11 mouse cellular contexts compared by ENCODE assay signal in genomic region chr1:138243947-138244346, GRCm38 (mm10). TPM values are rescaled to one million over a fixed set of nuclear protein-coding genes. Genes with fewer than 3 reads are reported as not detected.
A peak's percentile ranks its signal among the peaks of the same experiment; 100 is the strongest.
DNase-seq lines count a peak whose midpoint lies in the region; ATAC-seq and TF ChIP-seq lines count a peak whose summit lies in the region.
"Had no signal": no experiment of that assay in that cellular context is flagged by ENCODE, and none has a peak within 500 bp of the region (broad histone marks: within the 10 kb centered on the region; RNA-seq: fewer than 3 reads in every experiment).

No protein-coding gene starts in this region.

- 53% methylated on average over 5 of the region's 5 CpGs for WGBS in hindbrain, embryonic 16.5 days
- 58% methylated on average over 5 of the region's 5 CpGs for WGBS in hindbrain, embryonic 13.5 days
- 53% methylated on average over 5 of the region's 5 CpGs for WGBS in forebrain, embryonic 16.5 days
- WGBS in limb, embryonic 14.5 days = 30% methylated on average over 5 of the region's 5 CpGs

- H3K4me1 ChIP-seq in hindbrain, embryonic 16.5 days (ENCODE audit: control insufficient read depth, insufficient read depth, low read depth, low read length) = no peaks in the 10 kb centered on the region
- peaks cover 6% of the 10 kb centered on the region; the same call in 1 of the 2 replicates for H3K4me1 ChIP-seq in hindbrain, embryonic 13.5 days (replicated peaks)
- peaks cover 2 to 3% of the 10 kb centered on the region in 2 experiments; a peak in 2 of 4 replicates for H3K4me1 ChIP-seq in MEL (ENCODE audit: control insufficient read depth in 1 of 2, insufficient read depth in 2 of 2, low read length in 2 of 2)
- peaks cover 12% of the 10 kb centered on the region for H3K4me1 ChIP-seq in forebrain, embryonic 16.5 days (replicated peaks; ENCODE audit: control insufficient read depth, insufficient read depth, low read length)
- peaks cover 17% of the 10 kb centered on the region; the same call in 1 of the 2 replicates for H3K4me1 ChIP-seq in limb, embryonic 14.5 days (ENCODE audit: control insufficient read depth, insufficient read depth, low read length)

- no peak overlapping the region for H3K4me2 ChIP-seq in hindbrain, embryonic 16.5 days (ENCODE audit: low read length)
- no peak overlapping the region for H3K4me2 ChIP-seq in hindbrain, embryonic 13.5 days
- H3K4me2 ChIP-seq in forebrain, embryonic 16.5 days (ENCODE audit: low read length) = no peak overlapping the region
- H3K4me2 ChIP-seq in limb, embryonic 14.5 days (replicated peaks; ENCODE audit: low read depth, low read length, severe bottlenecking) = no peak overlapping the region

- no peaks in the 10 kb centered on the region for H3K27me3 ChIP-seq in hindbrain, embryonic 16.5 days (replicated peaks; ENCODE audit: control insufficient read depth, insufficient read depth, low read length)
- no peaks in the 10 kb centered on the region for H3K27me3 ChIP-seq in hindbrain, embryonic 13.5 days
- no peaks in the 10 kb centered on the region for H3K27me3 ChIP-seq in MEL (ENCODE audit: control insufficient read depth in 1 of 2, insufficient read depth in 2 of 2, low read length in 2 of 2)
- H3K27me3 ChIP-seq in forebrain, embryonic 16.5 days (replicated peaks; ENCODE audit: control insufficient read depth, insufficient read depth, low read length) = no peaks in the 10 kb centered on the region
- no peaks in the 10 kb centered on the region for H3K27me3 ChIP-seq in limb, embryonic 14.5 days (ENCODE audit: control insufficient read depth, insufficient read depth, low read length)
- H3K27me3 ChIP-seq: embryonic facial prominence, embryonic 13.5 days had no signal

- no peak for TF ChIP-seq RAD21 in MEL (IDR thresholded peaks at IDR 0.05; ENCODE audit: low read depth, low read length)

- H3K79me2 ChIP-seq in MEL (ENCODE audit: control insufficient read depth, insufficient read depth, low read length, poor library complexity) = no peaks in the 10 kb centered on the region

- no peak overlapping the region for H3K4me3 ChIP-seq in hindbrain, embryonic 16.5 days (ENCODE audit: low read length)
- no peak overlapping the region for H3K4me3 ChIP-seq in hindbrain, embryonic 13.5 days
- no peak overlapping the region for H3K4me3 ChIP-seq in MEL (ENCODE audit: control insufficient read depth in 1 of 2, insufficient read depth in 1 of 2, low read depth in 2 of 2, low read length in 2 of 2)
- no peak overlapping the region for H3K4me3 ChIP-seq in forebrain, embryonic 16.5 days (replicated peaks; ENCODE audit: low read length)
- H3K4me3 ChIP-seq in limb, embryonic 14.5 days (replicated peaks; ENCODE audit: low read length) = no peak overlapping the region
- H3K4me3 ChIP-seq: embryonic facial prominence, embryonic 13.5 days had no signal

- DNase-seq in MEL (ENCODE audit: low read depth, low spot score) = peak; percentile 52
- DNase-seq in limb, embryonic 14.5 days (ENCODE audit: low spot score) = peak; percentile 9
- DNase-seq in gastrocnemius, postnatal 36 days = no peak
- DNase-seq in embryo, embryonic 11 days = no peak

- no peak for TF ChIP-seq CTCF in MEL (IDR thresholded peaks at IDR 0.05 in 2 of 3, conservative IDR thresholded peaks at IDR 0.05 in 1 of 3; ENCODE audit: control insufficient read depth in 1 of 3, insufficient read depth in 1 of 3, low read depth in 2 of 3, low read length in 3 of 3, poor library complexity in 1 of 3, severe bottlenecking in 1 of 3)

- no peak overlapping the region for H3K9ac ChIP-seq in hindbrain, embryonic 16.5 days (ENCODE audit: low read depth, low read length)
- no peak overlapping the region for H3K9ac ChIP-seq in hindbrain, embryonic 13.5 days
- H3K9ac ChIP-seq in MEL (ENCODE audit: control insufficient read depth, low read depth, low read length, poor library complexity, severe bottlenecking) = no peak overlapping the region
- H3K9ac ChIP-seq in forebrain, embryonic 16.5 days (replicated peaks; ENCODE audit: low read depth, low read length) = no peak overlapping the region
- no peak overlapping the region for H3K9ac ChIP-seq in limb, embryonic 14.5 days (ENCODE audit: low read depth, low read length, severe bottlenecking)
- H3K9ac ChIP-seq: embryonic facial prominence, embryonic 13.5 days had no signal

- no peak overlapping the region for H3K27ac ChIP-seq in hindbrain, embryonic 16.5 days (ENCODE audit: low read depth, low read length)
- no peak overlapping the region for H3K27ac ChIP-seq in hindbrain, embryonic 13.5 days
- H3K27ac ChIP-seq in MEL (ENCODE audit: control insufficient read depth, low read depth, low read length) = no peak overlapping the region
- no peak overlapping the region; the same call in 1 of the 2 replicates for H3K27ac ChIP-seq in forebrain, embryonic 16.5 days (ENCODE audit: low read length)
- no peak overlapping the region for H3K27ac ChIP-seq in limb, embryonic 14.5 days (replicated peaks; ENCODE audit: low read depth, low read length)
- H3K27ac ChIP-seq: embryonic facial prominence, embryonic 13.5 days had no signal

- peak; percentile 42 for ATAC-seq in hindbrain, embryonic 16.5 days
- no peak for ATAC-seq in hindbrain, embryonic 13.5 days (ENCODE audit: low FRiP score)
- ATAC-seq in forebrain, embryonic 16.5 days = peak; percentile 21; the same call in 1 of the 2 replicates
- no peak for ATAC-seq in limb, embryonic 14.5 days (ENCODE audit: low FRiP score, low read depth)
- no peak for ATAC-seq in erythroblast, adult 5-6 weeks (replicated peaks; ENCODE audit: low FRiP score, poor library complexity, severe bottlenecking)

- TF ChIP-seq POLR2A in MEL (IDR thresholded peaks at IDR 0.05; ENCODE audit: control insufficient read depth in 1 of 2, insufficient read depth in 1 of 2, low read depth in 1 of 2, low read length in 2 of 2, poor library complexity in 1 of 2) = no peak
- TF ChIP-seq POLR2A in limb, embryonic 14.5 days (IDR thresholded peaks at IDR 0.05; ENCODE audit: borderline replicate concordance, extremely low read depth, insufficient read depth, insufficient read length) = no peak

- no peak for TF ChIP-seq EP300 in MEL (IDR thresholded peaks at IDR 0.05; ENCODE audit: low read depth in 1 of 2, low read length in 2 of 2)

- no peaks in the 10 kb centered on the region for H3K36me3 ChIP-seq in hindbrain, embryonic 16.5 days (ENCODE audit: control insufficient read depth, insufficient read depth, low read length)
- no peaks in the 10 kb centered on the region for H3K36me3 ChIP-seq in hindbrain, embryonic 13.5 days
- H3K36me3 ChIP-seq in MEL (ENCODE audit: control insufficient read depth in 1 of 2, insufficient read depth in 2 of 2, low read length in 2 of 2) = peaks cover 0 to 8% of the 10 kb centered on the region in 2 experiments; a peak in 2 of 4 replicates
- H3K36me3 ChIP-seq in forebrain, embryonic 16.5 days (ENCODE audit: control insufficient read depth, insufficient read depth) = no peaks in the 10 kb centered on the region
- no peaks in the 10 kb centered on the region for H3K36me3 ChIP-seq in limb, embryonic 14.5 days (ENCODE audit: control insufficient read depth, insufficient read depth, low read length)
- H3K36me3 ChIP-seq: embryonic facial prominence, embryonic 13.5 days; G1E had no signal

- no peaks in the 10 kb centered on the region for H3K9me3 ChIP-seq in hindbrain, embryonic 16.5 days (ENCODE audit: control insufficient read depth, low read length)
- no peaks in the 10 kb centered on the region for H3K9me3 ChIP-seq in hindbrain, embryonic 13.5 days
- no peaks in the 10 kb centered on the region for H3K9me3 ChIP-seq in MEL (replicated peaks; ENCODE audit: insufficient read depth, low read length)
- H3K9me3 ChIP-seq in forebrain, embryonic 16.5 days (ENCODE audit: control insufficient read depth, low read length) = no peaks in the 10 kb centered on the region
- no peaks in the 10 kb centered on the region for H3K9me3 ChIP-seq in limb, embryonic 14.5 days (ENCODE audit: control insufficient read depth, low read length)
- H3K9me3 ChIP-seq: embryonic facial prominence, embryonic 13.5 days had no signal

- intact Hi-C loops in gastrocnemius, postnatal 36 days (cut with DNase I) = no loop called here

TF ChIP-seq in MEL, 35 proteins besides CTCF, POLR2A, EP300 and RAD21:
- no peak for TF ChIP-seq MYB (IDR thresholded peaks at IDR 0.05; ENCODE audit: low read depth, low read length)
- no peak for TF ChIP-seq GABPA (IDR thresholded peaks at IDR 0.05; ENCODE audit: low read depth, low read length)
- TF ChIP-seq TCF12 (IDR thresholded peaks at IDR 0.05; ENCODE audit: low read depth, low read length) = no peak
- TF ChIP-seq ZNF384 (IDR thresholded peaks at IDR 0.05; ENCODE audit: low read depth, low read length) = no peak
- no peak for TF ChIP-seq ZMIZ1 (IDR thresholded peaks at IDR 0.05; ENCODE audit: low read depth, low read length)
- no peak for TF ChIP-seq TAL1 (IDR thresholded peaks at IDR 0.05; ENCODE audit: low read length)
- no peak for TF ChIP-seq KAT2A (conservative IDR thresholded peaks at IDR 0.05; ENCODE audit: low read depth, low read length)
- no peak for TF ChIP-seq MAX (IDR thresholded peaks at IDR 0.05; ENCODE audit: low read length)
- TF ChIP-seq POLR2AphosphoS2 (IDR thresholded peaks at IDR 0.05; ENCODE audit: low read length) = no peak
- no peak for TF ChIP-seq RCOR1 (IDR thresholded peaks at IDR 0.05; ENCODE audit: low read depth, low read length)
- no peak for TF ChIP-seq CHD1 (IDR thresholded peaks at IDR 0.05; ENCODE audit: low read depth, low read length)
- TF ChIP-seq GATA1 (IDR thresholded peaks at IDR 0.05; ENCODE audit: low read depth, low read length) = no peak
- TF ChIP-seq MAFK (IDR thresholded peaks at IDR 0.05; ENCODE audit: borderline replicate concordance, low read depth, low read length) = no peak
- TF ChIP-seq SMC3 (IDR thresholded peaks at IDR 0.05; ENCODE audit: low read depth, low read length) = no peak

RNA-seq across cellular contexts. Expression of gene Atp6v1g3, which starts 29.6 kb away (rescaled TPM):
- not detected in 2 replicates for polyA plus RNA-seq in hindbrain, embryonic 16.5 days (2015; fragmentation: Nextera tagmentation; extraction: Ambion mirVana)
- not detected in 2 replicates for polyA plus RNA-seq in hindbrain, embryonic 13.5 days (2015; fragmentation: Nextera tagmentation; extraction: Ambion mirVana)
- total RNA-seq in MEL (2012; rRNA removed) = not detected in 2 replicates
- polyA plus RNA-seq in MEL (2012; ENCODE audit: insufficient read depth in 1 of 2, insufficient read length in 2 of 2, low read depth in 1 of 2, low replicate concordance in 2 of 2, missing spikeins in 1 of 2) = not detected
- polyA plus RNA-seq in forebrain, embryonic 16.5 days (2015; fragmentation: Nextera tagmentation; extraction: Ambion mirVana) = not detected in 2 replicates
- polyA plus RNA-seq in limb, embryonic 14.5 days (2012; rRNA removed) = 0.06 TPM in 1 of 2 replicates, not detected in the other
- polyA plus RNA-seq in limb, embryonic 14.5 days (2014; fragmentation: Nextera tagmentation; extraction: Ambion mirVana) = not detected in 2 replicates
- not detected for total RNA-seq in gastrocnemius, postnatal 36 days (2021)
- not detected in 2 replicates for total RNA-seq in erythroblast, adult 5-6 weeks (2015; ENCODE audit: low replicate concordance)
- total RNA-seq in erythroblast, adult 5-6 weeks (2017; ENCODE audit: low replicate concordance) = not detected in 2 replicates
- total RNA-seq: G1E; left cerebral cortex, postnatal 10 days had no signal
- polyA plus RNA-seq: embryonic facial prominence, embryonic 13.5 days; G1E had no signal

Comparison
In these comparisons a context has a peak if more than half of its experiments do, and no peak if none do; other contexts are left out.
1. ATAC-seq: peak in hindbrain, embryonic 16.5 days (single experiment) and forebrain, embryonic 16.5 days (single experiment); none in hindbrain, embryonic 13.5 days (single experiment), limb, embryonic 14.5 days (single experiment) and erythroblast, adult 5-6 weeks (single experiment).
2. DNase-seq: peak in MEL (single experiment) and limb, embryonic 14.5 days (single experiment); none in gastrocnemius, postnatal 36 days (0 of 2) and embryo, embryonic 11 days (single experiment).